Mouse (Mus musculus): Measurements from ENCODE around the gene Spic.

The Spic gene

GRCm38 (mm10) chr10:88658918-88659317 is 25.9 kb downstream of the Spic start:
- no peak for DNase-seq (ENCODE audit: low read depth in 2 of 2, low spot score in 2 of 2)

GRCm38 (mm10) chr10:88645448-88645847 is 39.4 kb downstream of the Spic start:
- no peak for DNase-seq (ENCODE audit: low read depth in 2 of 2, low spot score in 2 of 2)

GRCm38 (mm10) chr10:88631330-88631953 is 53.4 kb downstream of the Spic start:
- DNase-seq (ENCODE audit: low read depth in 2 of 2, low spot score in 2 of 2), result no peak

GRCm38 (mm10) chr10:88630663-88631329 is 54.0 kb downstream of the Spic start:
- DNase-seq (ENCODE audit: low read depth in 2 of 2, low spot score in 2 of 2), result no peak

DNA sequence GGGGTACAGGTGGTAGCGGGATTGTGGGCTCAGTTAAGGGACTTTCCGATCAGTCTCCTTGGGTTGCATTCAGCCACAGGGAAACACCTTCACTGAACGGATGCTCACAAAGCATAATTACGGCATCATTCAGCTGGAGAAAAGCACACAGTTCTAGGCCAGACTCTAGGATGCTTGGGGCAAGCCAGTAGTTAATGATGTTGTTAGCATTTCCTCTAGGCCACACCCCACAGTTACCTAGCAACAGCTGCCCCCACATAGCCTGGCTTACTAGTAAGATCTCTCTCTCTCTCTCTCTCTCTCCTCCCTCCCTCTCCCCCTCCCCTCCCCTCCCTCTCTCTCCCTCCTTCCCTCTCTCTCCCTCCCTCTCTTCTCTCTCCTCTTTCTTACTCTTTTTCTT is 57.8 kb downstream of the Spic start:
- no peak for DNase-seq (ENCODE audit: low read depth in 2 of 2, low spot score in 2 of 2)

- no peak for DNase-seq (ENCODE audit: low read depth in 2 of 2, low spot score in 2 of 2)
Measured at GRCm38 (mm10) chr10:88626176-88626575, 58.6 kb downstream of the Spic start.

All from CD8-positive naive resting alpha-beta T cell, adult 2 months (primary cell).